Mouse (Mus musculus): ENCODE data around the gene Hist1h4f. TPM values are rescaled to one million over a fixed set of nuclear protein-coding genes. Genes with fewer than 3 reads are reported as not detected.
"Not testable (repeated sequence)": the region's sequence is repeated elsewhere in the genome, so short reads cannot be mapped to it uniquely, and the experiment has no call there.

Gene Hist1h4f
- polyA plus RNA-seq, 1 experiment from 2014 or later: 0.80 TPM

GRCm38 (mm10) chr13:23573898-23574524 lies 22.6 kb upstream of the Hist1h4f start, which contains the start of the genes Hist1h2bf and Hist1h2ad:
Gene Hist1h2bf (minus strand): TSS chr13:23574196.
Gene Hist1h2ad (plus strand): TSS chr13:23574381.
- H3K27me3 ChIP-seq (ENCODE audit: control insufficient read depth, insufficient read depth, low read length); H3K9me3 ChIP-seq (ENCODE audit: control insufficient read depth, low read length); H3K36me3 ChIP-seq (ENCODE audit: control insufficient read depth, insufficient read depth, low read length); H3K4me1 ChIP-seq (replicated peaks; ENCODE audit: control insufficient read depth, insufficient read depth, low read length): not testable (repeated sequence)
- ATAC-seq (ENCODE audit: low FRiP score): peak; percentile 91
- H3K4me2 ChIP-seq (replicated peaks; ENCODE audit: low read depth, low read length): peak within 1 kb of the TSS; percentile 63
- H3K27ac ChIP-seq (ENCODE audit: low read depth, low read length): peak within 1 kb of the TSS; percentile 94
- DNase-seq (ENCODE audit: low spot score): peak; percentile 91
- WGBS: 0% methylated on average over 31 of the region's 42 CpGs
- peak within 1 kb of the TSS; percentile 50; the same call in 1 of the 2 replicates for H3K9ac ChIP-seq (ENCODE audit: low read depth, low read length)
- H3K4me3 ChIP-seq (ENCODE audit: low read depth, low read length): peak within 1 kb of the TSS; percentile 41

GRCm38 (mm10) chr13:23573034-23573897 lies 21.8 kb upstream of the Hist1h4f start:
- Histone ChIP-seq H3K27ac (ENCODE audit: low read depth, low read length) (peak overlapping the region; percentile 94), H3K4me3 (ENCODE audit: low read depth, low read length) (peak overlapping the region; percentile 23), H3K9ac (ENCODE audit: low read depth, low read length) (peak overlapping the region; percentile 50; the same call in 1 of the 2 replicates), H3K4me2 (replicated peaks; ENCODE audit: low read depth, low read length) (peak overlapping the region; percentile 63)
- 14% methylated on average over 17 of the region's 20 CpGs for WGBS
- H3K4me1 ChIP-seq (replicated peaks; ENCODE audit: control insufficient read depth, insufficient read depth, low read length); H3K36me3 ChIP-seq (ENCODE audit: control insufficient read depth, insufficient read depth, low read length); H3K27me3 ChIP-seq (ENCODE audit: control insufficient read depth, insufficient read depth, low read length); DNase-seq (ENCODE audit: low spot score); H3K9me3 ChIP-seq (ENCODE audit: control insufficient read depth, low read length); ATAC-seq (ENCODE audit: low FRiP score): not testable (repeated sequence)

GRCm38 (mm10) chr13:23572218-23573033 lies 21.0 kb upstream of the Hist1h4f start:
- no peak for DNase-seq (ENCODE audit: low spot score)

GRCm38 (mm10) chr13:23571504-23572217 lies 20.2 kb upstream of the Hist1h4f start:
- H3K9ac ChIP-seq (ENCODE audit: low read depth, low read length): peak overlapping the region; percentile 65
- H3K4me2 ChIP-seq (replicated peaks; ENCODE audit: low read depth, low read length): peak overlapping the region; percentile 63
- not testable (repeated sequence) for H3K4me1 ChIP-seq (replicated peaks; ENCODE audit: control insufficient read depth, insufficient read depth, low read length); H3K9me3 ChIP-seq (ENCODE audit: control insufficient read depth, low read length); H3K36me3 ChIP-seq (ENCODE audit: control insufficient read depth, insufficient read depth, low read length); H3K27me3 ChIP-seq (ENCODE audit: control insufficient read depth, insufficient read depth, low read length); ATAC-seq (ENCODE audit: low FRiP score)
- DNase-seq (ENCODE audit: low spot score): peak; percentile 61
- H3K27ac ChIP-seq (ENCODE audit: low read depth, low read length): peak overlapping the region; percentile 94
- peak overlapping the region; percentile 39 for H3K4me3 ChIP-seq (ENCODE audit: low read depth, low read length)
- WGBS: 1% methylated on average over 8 of the region's 34 CpGs

More at GRCm38 (mm10) chr13:23572218-23573033, 21.0 kb upstream of the Hist1h4f start:
- peak overlapping the region; percentile 39 for H3K4me3 ChIP-seq (ENCODE audit: low read depth, low read length)
- H3K36me3 ChIP-seq (ENCODE audit: control insufficient read depth, insufficient read depth, low read length): no peaks in the 10 kb centered on the region
- WGBS: 41% methylated on average over 2 of the region's 2 CpGs
- peak overlapping the region; percentile 63 for H3K4me2 ChIP-seq (replicated peaks; ENCODE audit: low read depth, low read length)
- peak overlapping the region; percentile 65; the same call in 1 of the 2 replicates for H3K9ac ChIP-seq (ENCODE audit: low read depth, low read length)
- no peaks in the 10 kb centered on the region for H3K9me3 ChIP-seq (ENCODE audit: control insufficient read depth, low read length)
- peak overlapping the region; percentile 94 for H3K27ac ChIP-seq (ENCODE audit: low read depth, low read length)
- H3K27me3 ChIP-seq (ENCODE audit: control insufficient read depth, insufficient read depth, low read length): no peaks in the 10 kb centered on the region
- no peak for ATAC-seq (ENCODE audit: low FRiP score)
- H3K4me1 ChIP-seq (replicated peaks; ENCODE audit: control insufficient read depth, insufficient read depth, low read length): peaks cover 2% of the 10 kb centered on the region; the same call in 1 of the 2 replicates

- H3K9ac ChIP-seq (ENCODE audit: low read depth, low read length): peak within 1 kb of the TSS; percentile 65
- DNase-seq (ENCODE audit: low spot score) (peak; percentile 80), ATAC-seq (ENCODE audit: low FRiP score) (peak; percentile 91)
- WGBS: under 1% methylated on average over 17 of the region's 18 CpGs
- no peaks in the 10 kb centered on the region for H3K4me1 ChIP-seq (replicated peaks; ENCODE audit: control insufficient read depth, insufficient read depth, low read length)
- H3K4me2 ChIP-seq (replicated peaks; ENCODE audit: low read depth, low read length): peak within 1 kb of the TSS; percentile 63
- no peaks in the 10 kb centered on the region for H3K36me3 ChIP-seq (ENCODE audit: control insufficient read depth, insufficient read depth, low read length)
- no peaks in the 10 kb centered on the region for H3K27me3 ChIP-seq (ENCODE audit: control insufficient read depth, insufficient read depth, low read length)
- no peaks in the 10 kb centered on the region for H3K9me3 ChIP-seq (ENCODE audit: control insufficient read depth, low read length)
- H3K27ac ChIP-seq (ENCODE audit: low read depth, low read length): peak within 1 kb of the TSS; percentile 94
- H3K4me3 ChIP-seq (ENCODE audit: low read depth, low read length): peak within 1 kb of the TSS; percentile 39
Observed at GRCm38 (mm10) chr13:23571022-23571503, 19.6 kb upstream of the Hist1h4f start, which contains the start of the genes Hist1h2ae and Hist1h2bg. Gene Hist1h2ae (minus strand): TSS chr13:23571220. Gene Hist1h2bg (plus strand): TSS chr13:23571396.

GRCm38 (mm10) chr13:23570261-23571021 lies 19.0 kb upstream of the Hist1h4f start:
- WGBS: 3% methylated on average over 24 of the region's 41 CpGs
- H3K4me1 ChIP-seq (replicated peaks; ENCODE audit: control insufficient read depth, insufficient read depth, low read length); DNase-seq (ENCODE audit: low spot score); ATAC-seq (ENCODE audit: low FRiP score); H3K27me3 ChIP-seq (ENCODE audit: control insufficient read depth, insufficient read depth, low read length); H3K36me3 ChIP-seq (ENCODE audit: control insufficient read depth, insufficient read depth, low read length); H3K9me3 ChIP-seq (ENCODE audit: control insufficient read depth, low read length): not testable (repeated sequence)
- Histone ChIP-seq H3K27ac (ENCODE audit: low read depth, low read length) (peak overlapping the region; percentile 90), H3K4me3 (ENCODE audit: low read depth, low read length) (peak overlapping the region; percentile 32), H3K9ac (ENCODE audit: low read depth, low read length) (peak overlapping the region; percentile 45), H3K4me2 (replicated peaks; ENCODE audit: low read depth, low read length) (peak overlapping the region; percentile 44)

GRCm38 (mm10) chr13:23564482-23564881 lies 13.0 kb upstream of the Hist1h4f start:
- 84% methylated on average over 2 of the region's 2 CpGs for WGBS

More at GRCm38 (mm10) chr13:23564482-23564881, 13.0 kb upstream of the Hist1h4f start:
- Histone ChIP-seq H3K27ac (ENCODE audit: low read depth, low read length) (0 out of 2 replicates have a peak overlapping the region, but pooled peaks have one; percentile 3), H3K9ac (ENCODE audit: low read depth, low read length) (no peak overlapping the region), H3K4me1 (replicated peaks; ENCODE audit: control insufficient read depth, insufficient read depth, low read length) (no peaks in the 10 kb centered on the region), H3K4me3 (ENCODE audit: low read depth, low read length) (no peak overlapping the region), H3K9me3 (ENCODE audit: control insufficient read depth, low read length) (no peaks in the 10 kb centered on the region), H3K27me3 (ENCODE audit: control insufficient read depth, insufficient read depth, low read length) (no peaks in the 10 kb centered on the region), H3K4me2 (replicated peaks; ENCODE audit: low read depth, low read length) (no peak overlapping the region), H3K36me3 (ENCODE audit: control insufficient read depth, insufficient read depth, low read length) (no peaks in the 10 kb centered on the region)
- ATAC-seq (ENCODE audit: low FRiP score) (no peak), DNase-seq (ENCODE audit: low spot score) (no peak)

Measured in hindbrain, embryonic 11.5 days (tissue).